ENCODE assay signal across 10 mouse cellular contexts in genomic region chr15:85162693-85163663, GRCm38 (mm10). TPM values are rescaled to one million over a fixed set of nuclear protein-coding genes. Genes with fewer than 3 reads are reported as not detected.
DNase-seq lines count a peak whose midpoint lies in the region; ATAC-seq and TF ChIP-seq lines count a peak whose summit lies in the region.
"Had no signal": no experiment of that assay in that cellular context is flagged by ENCODE, and none has a peak within 500 bp of the region (broad histone marks: within the 10 kb centered on the region; RNA-seq: fewer than 3 reads in every experiment).

No protein-coding gene starts in this region.

- no peaks in the 10 kb centered on the region for H3K36me3 ChIP-seq in midbrain, embryonic 11.5 days (ENCODE audit: control insufficient read depth, insufficient read depth, low read length)
- H3K36me3 ChIP-seq in midbrain, postnatal 0 days (ENCODE audit: insufficient read depth, low read length), result no peaks in the 10 kb centered on the region
- no peaks in the 10 kb centered on the region for H3K36me3 ChIP-seq in stomach, embryonic 16.5 days (ENCODE audit: control insufficient read depth, insufficient read depth, low read length)
- no peaks in the 10 kb centered on the region for H3K36me3 ChIP-seq in forebrain, embryonic 11.5 days (ENCODE audit: control insufficient read depth, insufficient read depth, low read length)
- H3K36me3 ChIP-seq: G1E had no signal

- no peak overlapping the region for H3K4me2 ChIP-seq in midbrain, embryonic 11.5 days
- no peak overlapping the region for H3K4me2 ChIP-seq in midbrain, postnatal 0 days (ENCODE audit: low read depth, low read length, poor library complexity, severe bottlenecking)
- H3K4me2 ChIP-seq in stomach, embryonic 16.5 days (ENCODE audit: low read depth, low read length), result no peak overlapping the region; the same call in 1 of the 2 replicates
- no peak overlapping the region for H3K4me2 ChIP-seq in forebrain, embryonic 11.5 days (ENCODE audit: low read depth, low read length, severe bottlenecking)

- H3K4me1 ChIP-seq in midbrain, embryonic 11.5 days (ENCODE audit: control insufficient read depth, insufficient read depth, low read length), result peaks cover 12% of the 10 kb centered on the region
- peaks cover 4% of the 10 kb centered on the region; the same call in 1 of the 2 replicates for H3K4me1 ChIP-seq in midbrain, postnatal 0 days (ENCODE audit: insufficient read depth, low read length)
- peaks cover 24% of the 10 kb centered on the region for H3K4me1 ChIP-seq in stomach, embryonic 16.5 days (ENCODE audit: control insufficient read depth, insufficient read depth, low read length)
- peaks cover 7% of the 10 kb centered on the region for H3K4me1 ChIP-seq in forebrain, embryonic 11.5 days (replicated peaks; ENCODE audit: control insufficient read depth, insufficient read depth, low read length)
- H3K4me1 ChIP-seq: megakaryocyte, embryonic 14.5 days had no signal

- no peaks in the 10 kb centered on the region for H3K27me3 ChIP-seq in midbrain, embryonic 11.5 days (ENCODE audit: control insufficient read depth, insufficient read depth, low read length)
- H3K27me3 ChIP-seq in midbrain, postnatal 0 days (ENCODE audit: insufficient read depth, low read length), result no peaks in the 10 kb centered on the region
- no peaks in the 10 kb centered on the region for H3K27me3 ChIP-seq in stomach, embryonic 16.5 days (ENCODE audit: control insufficient read depth, insufficient read depth, low read length)
- no peaks in the 10 kb centered on the region for H3K27me3 ChIP-seq in forebrain, embryonic 11.5 days (ENCODE audit: control insufficient read depth, insufficient read depth, low read length)

- no peak for TF ChIP-seq CTCF in midbrain, postnatal 0 days (IDR thresholded peaks at IDR 0.05)

- WGBS in midbrain, embryonic 11.5 days, result 70% methylated on average over 21 of the region's 21 CpGs
- WGBS in midbrain, postnatal 0 days, result 64% methylated on average over 21 of the region's 21 CpGs
- WGBS in stomach, embryonic 16.5 days, result 43% methylated on average over 21 of the region's 21 CpGs
- WGBS in forebrain, embryonic 11.5 days, result 70% methylated on average over 21 of the region's 21 CpGs

- no peak overlapping the region for H3K4me3 ChIP-seq in midbrain, embryonic 11.5 days (ENCODE audit: low read depth, low read length)
- no peak overlapping the region for H3K4me3 ChIP-seq in midbrain, postnatal 0 days (ENCODE audit: low read depth, low read length)
- no peak overlapping the region for H3K4me3 ChIP-seq in stomach, embryonic 16.5 days (replicated peaks; ENCODE audit: low read length)
- no peak overlapping the region for H3K4me3 ChIP-seq in forebrain, embryonic 11.5 days (ENCODE audit: low read depth, low read length)
- H3K4me3 ChIP-seq: megakaryocyte, embryonic 14.5 days had no signal

- ATAC-seq in midbrain, embryonic 11.5 days (ENCODE audit: low FRiP score), result no peak
- no peak for ATAC-seq in midbrain, postnatal 0 days (ENCODE audit: low FRiP score)
- peak; percentile 76 for ATAC-seq in stomach, embryonic 16.5 days (ENCODE audit: insufficient read depth, low FRiP score)
- no peak for ATAC-seq in activated CD4-positive, CD25-positive, alpha-beta regulatory T cell, adult 4 months
- no peak for ATAC-seq in forebrain, embryonic 11.5 days (replicated peaks; ENCODE audit: low FRiP score)

- no peaks in the 10 kb centered on the region for H3K9me3 ChIP-seq in midbrain, embryonic 11.5 days (ENCODE audit: control insufficient read depth, low read length)
- H3K9me3 ChIP-seq in midbrain, postnatal 0 days (ENCODE audit: low read length), result no peaks in the 10 kb centered on the region
- H3K9me3 ChIP-seq in stomach, embryonic 16.5 days (replicated peaks; ENCODE audit: control insufficient read depth, low read length), result no peaks in the 10 kb centered on the region
- no peaks in the 10 kb centered on the region for H3K9me3 ChIP-seq in forebrain, embryonic 11.5 days (ENCODE audit: control insufficient read depth, low read length)

- no peak overlapping the region for H3K27ac ChIP-seq in midbrain, embryonic 11.5 days (ENCODE audit: low read depth, low read length)
- H3K27ac ChIP-seq in midbrain, postnatal 0 days (ENCODE audit: low read depth, low read length), result no peak overlapping the region
- peak overlapping the region; percentile 91 for H3K27ac ChIP-seq in stomach, embryonic 16.5 days (ENCODE audit: low read length)
- no peak overlapping the region for H3K27ac ChIP-seq in forebrain, embryonic 11.5 days (ENCODE audit: low read depth, low read length)

- peak; percentile 85 for DNase-seq in midbrain, embryonic 11.5 days (ENCODE audit: low spot score, missing footprints)
- DNase-seq in midbrain, postnatal 0 days (ENCODE audit: low spot score), result no peak
- peak; percentile 83 for DNase-seq in heart, adult 9 months (ENCODE audit: low spot score in 2 of 2)
- DNase-seq in kidney, postnatal 25 days, result peak; percentile 21 to 56
- no peak for DNase-seq in right cerebral cortex, postnatal 10 days (ENCODE audit: low spot score in 2 of 2)
- no peak for DNase-seq in forebrain, embryonic 11.5 days (ENCODE audit: low spot score)

- no peak overlapping the region for H3K9ac ChIP-seq in midbrain, embryonic 11.5 days (ENCODE audit: low read length)
- H3K9ac ChIP-seq in midbrain, postnatal 0 days (replicated peaks; ENCODE audit: low read length, poor library complexity, severe bottlenecking), result no peak overlapping the region
- H3K9ac ChIP-seq in stomach, embryonic 16.5 days (ENCODE audit: low read length), result 0 out of 2 replicates have a peak overlapping the region, but pooled peaks have one; percentile 10
- no peak overlapping the region for H3K9ac ChIP-seq in forebrain, embryonic 11.5 days (ENCODE audit: low read length)

RNA-seq across cellular contexts. Expression of gene Ribc2, which starts 31.1 kb away (rescaled TPM):
- polyA plus RNA-seq in midbrain, embryonic 11.5 days (2014; fragmentation: Nextera tagmentation; extraction: Ambion mirVana), result 0.44 and 0.82 TPM in 2 replicates
- total RNA-seq in midbrain, postnatal 0 days (2014; rRNA removed), result 0.77 TPM in 1 of 2 replicates, not detected in the other
- 0.80 and 0.93 TPM in 2 replicates for polyA plus RNA-seq in midbrain, postnatal 0 days (2015; fragmentation: Nextera tagmentation; extraction: Ambion mirVana)
- 0.31 and 0.34 TPM in 2 replicates for polyA plus RNA-seq in stomach, embryonic 16.5 days (2015; fragmentation: Nextera tagmentation; extraction: Ambion mirVana)
- polyA plus RNA-seq in activated CD4-positive, CD25-positive, alpha-beta regulatory T cell, adult 4 months (2017; shearing (Covaris generic)), result not detected
- 0.47 and 0.95 TPM in 2 replicates for polyA plus RNA-seq in forebrain, embryonic 11.5 days (2014; fragmentation: Nextera tagmentation; extraction: Ambion mirVana)
- total RNA-seq: G1E had no signal
- polyA plus RNA-seq: G1E had no signal

RNA-seq across cellular contexts. Expression of gene Smc1b, which starts 31.2 kb away (rescaled TPM):
- 0.11 and 0.34 TPM in 2 replicates for polyA plus RNA-seq in midbrain, embryonic 11.5 days (2014; fragmentation: Nextera tagmentation; extraction: Ambion mirVana)
- total RNA-seq in midbrain, postnatal 0 days (2014; rRNA removed), result 0.60 and 0.66 TPM in 2 replicates
- 0.18 and 0.39 TPM in 2 replicates for polyA plus RNA-seq in midbrain, postnatal 0 days (2015; fragmentation: Nextera tagmentation; extraction: Ambion mirVana)
- 0.12 and 0.17 TPM in 2 replicates for polyA plus RNA-seq in stomach, embryonic 16.5 days (2015; fragmentation: Nextera tagmentation; extraction: Ambion mirVana)
- polyA plus RNA-seq in activated CD4-positive, CD25-positive, alpha-beta regulatory T cell, adult 4 months (2017; shearing (Covaris generic)), result not detected
- 0.07 and 0.12 TPM in 2 replicates for polyA plus RNA-seq in forebrain, embryonic 11.5 days (2014; fragmentation: Nextera tagmentation; extraction: Ambion mirVana)
- polyA plus RNA-seq: G1E had no signal

RNA-seq across cellular contexts. Expression of gene Fbln1, which starts 42.8 kb away (rescaled TPM):
- polyA plus RNA-seq in midbrain, embryonic 11.5 days (2014; fragmentation: Nextera tagmentation; extraction: Ambion mirVana), result 153 and 165 TPM in 2 replicates
- 57.8 and 64.5 TPM in 2 replicates for total RNA-seq in midbrain, postnatal 0 days (2014; rRNA removed)
- polyA plus RNA-seq in midbrain, postnatal 0 days (2015; fragmentation: Nextera tagmentation; extraction: Ambion mirVana), result 46.2 and 48.5 TPM in 2 replicates
- 236 and 299 TPM in 2 replicates for polyA plus RNA-seq in stomach, embryonic 16.5 days (2015; fragmentation: Nextera tagmentation; extraction: Ambion mirVana)
- under 1 TPM; 0.13 to 0.29 TPM for polyA plus RNA-seq in activated CD4-positive, CD25-positive, alpha-beta regulatory T cell, adult 4 months (2017; shearing (Covaris generic))
- 147 and 161 TPM in 2 replicates for polyA plus RNA-seq in forebrain, embryonic 11.5 days (2014; fragmentation: Nextera tagmentation; extraction: Ambion mirVana)
- polyA plus RNA-seq: G1E had no signal

Comparison
In these comparisons a context has a peak if more than half of its experiments do, and no peak if none do; other contexts are left out.
1. DNase-seq: peak in midbrain, embryonic 11.5 days (single experiment), heart, adult 9 months (2 of 2) and kidney, postnatal 25 days (2 of 2); none in midbrain, postnatal 0 days (single experiment), right cerebral cortex, postnatal 10 days (0 of 2) and forebrain, embryonic 11.5 days (single experiment).
2. RNA of gene Fbln1, which starts 42.8 kb away (polyA plus RNA-seq): 236 to 299 TPM in stomach, embryonic 16.5 days, 153 to 165 TPM in midbrain, embryonic 11.5 days, 147 to 161 TPM in forebrain, embryonic 11.5 days and 46.2 to 48.5 TPM in midbrain, postnatal 0 days; 0.13 to 0.29 TPM in activated CD4-positive, CD25-positive, alpha-beta regulatory T cell, adult 4 months; every median in the first group is over 10 times any median in the second.